Mouse (Mus musculus): Measurements from ENCODE around the gene Hspb8.
"Not testable (repeated sequence)": the region's sequence is repeated elsewhere in the genome, so short reads cannot be mapped to it uniquely, and the experiment has no call there.

GRCm38 (mm10) chr5:116382646-116383045 is 40.0 kb downstream of the Hspb8 start:
- TF ChIP-seq EP300 (optimal IDR thresholded peaks at IDR 0.05); CTCF (IDR thresholded peaks at IDR 0.05; ENCODE audit: low read depth): not testable (repeated sequence)
